Mouse (Mus musculus) forebrain, embryonic 12.5 days (tissue): Measurements from ENCODE around the gene Ncoa1. TPM values are rescaled to one million over a fixed set of nuclear protein-coding genes. Genes with fewer than 3 reads are reported as not detected.

Source experiments
- ATAC-seq: fragments of 200-750 bp; cut with Nextera tagmentation; 2 replicates; pipeline ENCODE4 v1.8.0; 2017; ENCODE audit warnings: moderate TSS enrichment; ENCODE audit not compliant: low FRiP score
- H3K27ac ChIP-seq: fragments of 300-500 bp; sonication (generic); 2 replicates; pipeline ENCODE4 v1.5.1; 2016; ENCODE audit warnings: mild to moderate bottlenecking
- H3K27me3 ChIP-seq: fragments of 300-500 bp; sonication (generic); 2 replicates; pipeline ENCODE4 v1.6.1; 2016; ENCODE audit warnings: mild to moderate bottlenecking
- H3K36me3 ChIP-seq: fragments of 300-500 bp; sonication (generic); replicated peaks from 2 replicates; pipeline ENCODE4 v1.6.1; 2016; ENCODE audit warnings: mild to moderate bottlenecking
- H3K4me1 ChIP-seq: fragments of 300-500 bp; sonication (generic); 2 replicates; pipeline ENCODE4 v1.6.1; 2016
- H3K4me2 ChIP-seq: fragments of 300-500 bp; sonication (generic); 2 replicates; pipeline ENCODE4 v1.6.1; 2016; ENCODE audit warnings: mild to moderate bottlenecking, moderate library complexity
- H3K4me3 ChIP-seq: fragments of 300-500 bp; sonication (generic); replicated peaks from 2 replicates; pipeline ENCODE4 v1.5.1; 2016; ENCODE audit warnings: mild to moderate bottlenecking
- H3K9ac ChIP-seq: fragments of 300-500 bp; sonication (generic); 2 replicates; pipeline ENCODE4 v1.6.1; 2016; ENCODE audit warnings: mild to moderate bottlenecking
- H3K9me3 ChIP-seq: fragments of 300-500 bp; sonication (generic); 2 replicates; pipeline ENCODE4 v1.6.1; 2016
- WGBS: fragments of 180-500 bp; shearing (Covaris S2); methylation state at CpG from one replicate; pipeline ENCODE4 v1.1.7; 2016; 5-methylcytosine and 5-hydroxymethylcytosine counted together
- polyA plus RNA-seq: library from polyadenylated mRNA; unstranded; fragments of >200 nt; fragmentation: Nextera tagmentation; extraction: Ambion mirVana; gene quantifications from 2 replicates; pipeline ENCODE4 v1.2.1, GENCODE M21; 2016

Gene Ncoa1
- polyA plus RNA-seq, 1 experiment from 2014 or later, result 11.1 TPM

- Histone ChIP-seq H3K27ac (no peak overlapping the region), H3K27me3 (no peaks in the 10 kb centered on the region), H3K36me3 (peaks cover 20% of the 10 kb centered on the region), H3K4me2 (peak overlapping the region; percentile 66), H3K9me3 (no peaks in the 10 kb centered on the region), H3K4me1 (peaks cover 17% of the 10 kb centered on the region), H3K9ac (peak overlapping the region; percentile 68; the same call in 1 of the 2 replicates), H3K4me3 (peak overlapping the region; percentile 69)
- WGBS, result 55% methylated on average over 4 of the region's 4 CpGs
- no peak for ATAC-seq
Measured at GRCm38 (mm10) chr12:4232777-4233176, 244.2 kb downstream of the Ncoa1 start.

- ATAC-seq, result no peak
- peaks cover 45% of the 10 kb centered on the region for H3K36me3 ChIP-seq
Measured at GRCm38 (mm10) chr12:4230156-4230555, 246.8 kb downstream of the Ncoa1 start.

DNA sequence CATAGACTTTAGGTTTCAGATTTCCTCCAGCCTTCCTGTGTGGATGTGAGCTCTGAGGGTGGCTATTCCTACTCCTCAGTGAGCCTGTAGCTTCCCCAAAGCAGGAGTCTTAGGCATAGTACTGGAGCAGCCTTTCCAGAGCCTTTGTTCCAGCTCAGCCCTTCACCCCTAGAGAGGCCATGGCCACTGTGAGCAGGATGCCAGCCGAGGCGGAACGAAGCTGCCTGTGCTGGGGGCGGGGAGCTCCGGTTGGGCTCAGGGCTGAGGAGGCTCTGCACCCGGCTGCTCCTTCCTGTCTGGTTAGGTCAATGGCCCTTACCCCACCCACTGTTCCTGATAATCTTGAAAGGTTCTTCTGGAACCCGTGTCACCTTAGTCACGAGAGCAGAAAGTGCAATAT, 264.1 kb downstream of the Ncoa1 start:
- Histone ChIP-seq H3K4me3 (no peak overlapping the region), H3K9ac (no peak overlapping the region), H3K9me3 (no peaks in the 10 kb centered on the region), H3K27me3 (no peaks in the 10 kb centered on the region), H3K27ac (no peak overlapping the region), H3K4me2 (no peak overlapping the region), H3K4me1 (no peaks in the 10 kb centered on the region), H3K36me3 (peaks cover 80% of the 10 kb centered on the region)
- 76% methylated on average over 8 of the region's 8 CpGs for WGBS
- ATAC-seq, result no peak

More at GRCm38 (mm10) chr12:4230156-4230555, 246.8 kb downstream of the Ncoa1 start:
- Histone ChIP-seq H3K4me2 (no peak overlapping the region), H3K4me3 (no peak overlapping the region), H3K9me3 (no peaks in the 10 kb centered on the region), H3K4me1 (peaks cover 17% of the 10 kb centered on the region), H3K27ac (no peak overlapping the region), H3K9ac (no peak overlapping the region), H3K27me3 (no peaks in the 10 kb centered on the region)
- 96% methylated on average over 7 of the region's 7 CpGs for WGBS

DNA sequence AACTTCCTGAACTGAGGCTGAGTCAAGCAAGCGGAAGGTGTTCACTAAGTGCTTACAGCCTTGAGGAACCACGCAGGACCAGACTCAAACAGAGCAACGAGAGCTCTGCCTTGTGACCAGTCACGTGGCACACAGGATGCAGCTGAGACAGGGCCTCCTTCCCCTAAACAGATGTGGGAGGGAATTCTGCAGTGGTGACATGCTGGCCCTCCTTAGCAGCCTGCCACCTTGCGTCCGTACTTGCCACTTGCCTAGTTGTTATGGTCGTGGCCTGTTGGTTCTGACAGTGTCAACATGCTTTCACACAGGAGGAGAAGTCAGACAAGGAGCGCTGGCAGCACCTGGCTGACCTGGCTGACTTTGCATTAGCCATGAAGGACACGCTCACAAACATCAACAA, 265.8 kb downstream of the Ncoa1 start:
- 94% methylated on average over 9 of the region's 9 CpGs for WGBS
- peaks cover 74% of the 10 kb centered on the region for H3K36me3 ChIP-seq
- H3K9ac ChIP-seq, result no peak overlapping the region

DNA sequence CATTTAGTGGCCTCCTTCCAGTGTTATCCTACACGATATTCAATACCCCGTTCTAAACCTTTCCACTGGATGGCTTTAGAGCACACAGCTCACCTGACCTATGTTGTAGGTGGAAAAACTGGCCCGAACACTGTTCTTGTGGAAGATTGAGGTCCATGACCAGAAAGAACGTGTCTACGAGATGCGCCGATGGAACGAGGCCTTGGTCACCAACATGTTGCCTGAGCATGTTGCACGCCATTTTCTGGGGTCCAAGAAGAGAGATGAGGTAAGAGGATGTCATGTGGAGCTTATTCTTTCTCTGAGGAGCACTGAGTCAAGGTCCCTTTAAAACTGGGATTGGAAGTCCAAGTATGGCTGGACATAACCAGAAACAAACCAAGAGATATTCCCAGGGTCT, 267.8 kb downstream of the Ncoa1 start:
- H3K36me3 ChIP-seq, result peaks cover 64% of the 10 kb centered on the region
- 93% methylated on average over 9 of the region's 9 CpGs for WGBS
- no peak overlapping the region for H3K4me2 ChIP-seq
- H3K4me1 ChIP-seq, result no peaks in the 10 kb centered on the region
- no peaks in the 10 kb centered on the region for H3K9me3 ChIP-seq
- no peaks in the 10 kb centered on the region for H3K27me3 ChIP-seq
- ATAC-seq, result no peak
- H3K4me3 ChIP-seq, result no peak overlapping the region
- no peak overlapping the region for H3K9ac ChIP-seq
- no peak overlapping the region for H3K27ac ChIP-seq

More for the DNA sequence above, 265.8 kb downstream of the Ncoa1 start:
- no peaks in the 10 kb centered on the region for H3K4me1 ChIP-seq
- no peak overlapping the region for H3K4me3 ChIP-seq
- ATAC-seq, result no peak
- no peaks in the 10 kb centered on the region for H3K9me3 ChIP-seq
- H3K27me3 ChIP-seq, result no peaks in the 10 kb centered on the region
- no peak overlapping the region for H3K4me2 ChIP-seq
- no peak overlapping the region for H3K27ac ChIP-seq

DNA sequence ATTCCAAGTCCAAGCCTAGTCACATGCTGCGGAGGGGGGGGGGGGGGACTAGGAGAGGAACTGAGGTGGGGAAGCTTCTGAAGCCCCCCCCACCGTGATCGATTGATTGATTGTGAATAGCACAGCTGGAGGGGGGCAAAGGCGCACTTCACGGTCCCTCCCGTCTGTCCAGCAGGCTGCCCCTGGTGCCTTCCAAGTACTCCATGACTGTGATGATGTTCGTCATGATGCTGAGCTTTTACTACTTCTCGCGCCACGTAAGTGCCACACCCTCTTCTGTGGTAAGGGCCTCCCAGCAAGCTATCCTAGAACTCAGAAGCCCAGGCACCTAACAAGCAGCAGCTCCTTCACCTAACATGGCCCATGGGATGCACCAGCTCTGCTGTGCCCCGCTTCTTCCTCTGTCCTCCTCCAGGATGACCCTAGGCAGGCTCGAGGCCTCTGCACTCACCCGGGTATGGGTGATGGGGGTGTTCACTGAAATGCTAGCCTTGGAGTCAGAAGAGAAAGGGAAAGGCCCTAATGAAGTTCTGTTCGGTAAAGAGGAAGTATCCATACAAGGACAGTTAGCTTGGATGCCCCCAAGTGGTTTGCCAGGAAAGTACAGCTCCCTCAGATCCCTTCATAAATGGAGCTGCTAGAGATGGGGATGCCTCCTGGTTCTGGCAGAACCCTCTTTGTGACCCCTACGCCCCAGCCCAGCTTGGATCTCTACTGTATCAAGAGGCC, 268.4 kb downstream of the Ncoa1 start:
- 75% methylated on average over 15 of the region's 15 CpGs for WGBS
- no peak overlapping the region for H3K4me3 ChIP-seq
- H3K4me1 ChIP-seq, result no peaks in the 10 kb centered on the region
- H3K27me3 ChIP-seq, result no peaks in the 10 kb centered on the region
- ATAC-seq, result no peak
- no peak overlapping the region for H3K9ac ChIP-seq
- H3K4me2 ChIP-seq, result no peak overlapping the region
- peaks cover 61% of the 10 kb centered on the region for H3K36me3 ChIP-seq
- H3K27ac ChIP-seq, result no peak overlapping the region
- no peaks in the 10 kb centered on the region for H3K9me3 ChIP-seq

GRCm38 (mm10) chr12:4206106-4206505, 270.9 kb downstream of the Ncoa1 start:
- H3K27ac ChIP-seq, result no peak overlapping the region
- H3K9ac ChIP-seq, result no peak overlapping the region
- peaks cover 48% of the 10 kb centered on the region for H3K36me3 ChIP-seq
- no peaks in the 10 kb centered on the region for H3K27me3 ChIP-seq
- no peaks in the 10 kb centered on the region for H3K4me1 ChIP-seq
- H3K9me3 ChIP-seq, result no peaks in the 10 kb centered on the region
- no peak overlapping the region for H3K4me2 ChIP-seq
- no peak overlapping the region for H3K4me3 ChIP-seq
- no peak for ATAC-seq
- 96% methylated on average over 11 of the region's 11 CpGs for WGBS

DNA sequence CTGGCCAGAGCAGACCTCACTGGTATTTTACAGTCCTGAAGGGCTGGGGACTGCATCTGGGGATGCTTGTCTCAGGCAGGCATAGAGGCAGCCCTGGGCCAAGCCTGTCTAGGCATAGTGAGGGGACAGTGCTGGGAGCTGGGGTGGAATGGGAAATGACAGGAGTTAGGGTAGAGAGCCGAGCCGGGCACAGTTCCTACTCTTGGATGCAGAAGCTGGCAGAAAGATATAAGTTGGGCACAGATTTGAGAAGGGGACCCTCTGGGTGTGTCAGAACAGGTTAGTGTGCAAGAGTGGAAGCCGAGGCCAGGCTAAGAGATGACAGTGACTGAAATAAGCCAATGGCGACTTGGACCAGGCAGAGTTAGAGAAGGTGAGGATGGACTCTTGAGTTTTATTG, 274.8 kb downstream of the Ncoa1 start:
- WGBS, result 98% methylated on average over 4 of the region's 4 CpGs
- Histone ChIP-seq H3K36me3 (peaks cover 33% of the 10 kb centered on the region), H3K4me3 (no peak overlapping the region)

DNA sequence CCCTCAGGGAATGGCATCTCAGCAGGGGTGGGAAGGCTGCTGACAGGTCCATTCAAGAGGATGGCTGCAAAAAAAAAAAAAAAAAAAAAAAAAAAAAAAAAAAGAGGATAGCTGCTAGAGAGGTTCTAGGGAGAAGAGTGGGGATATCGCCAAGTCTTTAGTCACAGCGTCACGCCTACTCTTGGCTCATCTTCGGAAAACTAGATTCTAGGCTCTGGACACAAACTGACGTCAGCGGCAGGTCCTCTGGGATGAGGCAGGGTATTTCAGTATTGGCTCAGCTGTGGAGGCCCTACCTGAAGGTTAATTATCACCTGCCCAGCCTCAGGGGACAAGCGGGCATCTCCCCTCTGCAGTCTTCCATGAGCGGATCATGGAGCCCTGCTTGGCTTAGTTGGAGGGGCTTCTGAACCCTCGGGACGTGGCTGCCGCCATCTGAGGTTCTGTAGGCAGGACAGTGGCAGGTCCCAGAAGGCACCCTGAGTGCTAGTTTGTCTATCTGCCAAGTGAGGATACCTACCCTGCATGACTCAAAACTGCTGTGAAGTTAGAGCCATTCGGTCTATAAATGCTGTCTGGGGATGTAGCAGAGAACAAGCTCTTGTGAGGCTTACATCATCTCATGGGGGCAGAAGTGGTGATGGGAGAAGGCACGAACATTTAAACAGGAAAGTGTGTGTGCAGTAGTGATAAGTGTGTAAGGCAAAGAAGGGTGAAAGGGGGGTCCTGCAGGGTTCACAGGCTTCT, 275.4 kb downstream of the Ncoa1 start:
- H3K4me2 ChIP-seq, result no peak overlapping the region
- H3K9ac ChIP-seq, result no peak overlapping the region
- no peaks in the 10 kb centered on the region for H3K9me3 ChIP-seq
- no peaks in the 10 kb centered on the region for H3K4me1 ChIP-seq
- no peak for ATAC-seq
- peaks cover 30% of the 10 kb centered on the region for H3K36me3 ChIP-seq
- H3K4me3 ChIP-seq, result no peak overlapping the region
- no peaks in the 10 kb centered on the region for H3K27me3 ChIP-seq
- H3K27ac ChIP-seq, result no peak overlapping the region
- 87% methylated on average over 13 of the region's 13 CpGs for whole genome bisulfite sequencing

More for the DNA sequence above, 274.8 kb downstream of the Ncoa1 start:
- no peak overlapping the region for H3K4me2 ChIP-seq
- ATAC-seq, result no peak
- H3K9ac ChIP-seq, result no peak overlapping the region
- H3K4me1 ChIP-seq, result no peaks in the 10 kb centered on the region
- H3K27me3 ChIP-seq, result no peaks in the 10 kb centered on the region
- H3K9me3 ChIP-seq, result no peaks in the 10 kb centered on the region
- H3K27ac ChIP-seq, result no peak overlapping the region

GRCm38 (mm10) chr12:4199271-4199670, 277.7 kb downstream of the Ncoa1 start:
- Histone ChIP-seq H3K9me3 (no peaks in the 10 kb centered on the region), H3K27ac (no peak overlapping the region), H3K9ac (no peak overlapping the region), H3K4me3 (no peak overlapping the region), H3K4me2 (no peak overlapping the region), H3K27me3 (no peaks in the 10 kb centered on the region), H3K4me1 (no peaks in the 10 kb centered on the region), H3K36me3 (peaks cover 21% of the 10 kb centered on the region; the same call in 1 of the 2 replicates)
- 94% methylated on average over 11 of the region's 11 CpGs for WGBS
- ATAC-seq, result no peak

- Histone ChIP-seq H3K9me3 (no peaks in the 10 kb centered on the region), H3K9ac (no peak overlapping the region), H3K4me2 (no peak overlapping the region), H3K36me3 (peaks cover 20% of the 10 kb centered on the region; the same call in 1 of the 2 replicates), H3K4me3 (no peak overlapping the region), H3K27me3 (no peaks in the 10 kb centered on the region), H3K27ac (no peak overlapping the region), H3K4me1 (no peaks in the 10 kb centered on the region)
- 95% methylated on average over 4 of the region's 4 CpGs for WGBS
- no peak for ATAC-seq
Measured at GRCm38 (mm10) chr12:4198702-4199101, 278.3 kb downstream of the Ncoa1 start.
